Mouse (Mus musculus) activated CD4-positive, CD25-positive, alpha-beta regulatory T cell, adult 4 months (primary cell): Measurements from ENCODE around the gene Gm17359. TPM values are rescaled to one million over a fixed set of nuclear protein-coding genes. Genes with fewer than 3 reads are reported as not detected.

Experiments used
- ATAC-seq: one replicate; pipeline ENCODE4 v1.8.0; 2017
- polyA plus RNA-seq, 2 experiments: library from polyadenylated mRNA; unstranded; fragments of 100-300 nt; shearing (Covaris generic); gene quantifications; one replicate each; pipeline ENCODE4 v1.2.1; 2017

Gm17359 gene
- polyA plus RNA-seq, 2 experiments from 2014 or later: not detected

GRCm38 (mm10) chr3:79358721-79359120, 22.3 kb downstream of the Gm17359 start:
- ATAC-seq: no peak

GRCm38 (mm10) chr3:79360317-79361101, 24.0 kb downstream of the Gm17359 start:
- ATAC-seq: no peak

GRCm38 (mm10) chr3:79366098-79366497, 29.6 kb downstream of the Gm17359 start:
- no peak for ATAC-seq

- ATAC-seq: no peak
Observed at GRCm38 (mm10) chr3:79368306-79368705, 31.8 kb downstream of the Gm17359 start.

- no peak for ATAC-seq
Observed at GRCm38 (mm10) chr3:79370385-79370929, 34.0 kb downstream of the Gm17359 start.

- ATAC-seq: no peak
Observed at GRCm38 (mm10) chr3:79371506-79372195, 35.2 kb downstream of the Gm17359 start.

GRCm38 (mm10) chr3:79373930-79374329, 37.5 kb downstream of the Gm17359 start:
- ATAC-seq: no peak

GRCm38 (mm10) chr3:79378086-79378485, 41.6 kb downstream of the Gm17359 start:
- ATAC-seq: no peak

- ATAC-seq: no peak
Observed at GRCm38 (mm10) chr3:79379255-79379836, 42.9 kb downstream of the Gm17359 start.

- no peak for ATAC-seq
Observed at GRCm38 (mm10) chr3:79379873-79380595, 43.6 kb downstream of the Gm17359 start.

GRCm38 (mm10) chr3:79381398-79381797, 44.9 kb downstream of the Gm17359 start:
- ATAC-seq: no peak

- no peak for ATAC-seq
Observed at GRCm38 (mm10) chr3:79385434-79386029, 49.1 kb downstream of the Gm17359 start.

- no peak for ATAC-seq
Observed at GRCm38 (mm10) chr3:79389081-79389480, 52.6 kb downstream of the Gm17359 start.

- ATAC-seq: no peak
Observed at GRCm38 (mm10) chr3:79400552-79400951, 64.1 kb downstream of the Gm17359 start.

- ATAC-seq: no peak
Observed at GRCm38 (mm10) chr3:79402056-79402455, 65.6 kb downstream of the Gm17359 start.

GRCm38 (mm10) chr3:79408546-79408945, 72.1 kb downstream of the Gm17359 start:
- ATAC-seq: no peak

- no peak for ATAC-seq
Observed at GRCm38 (mm10) chr3:79409927-79410628, 73.6 kb downstream of the Gm17359 start.

- ATAC-seq: no peak
Observed at GRCm38 (mm10) chr3:79410629-79410995, 74.2 kb downstream of the Gm17359 start.

- ATAC-seq: no peak
Observed at GRCm38 (mm10) chr3:79411666-79412065, 75.2 kb downstream of the Gm17359 start.

GRCm38 (mm10) chr3:79413492-79413891, 77.0 kb downstream of the Gm17359 start:
- ATAC-seq: no peak

GRCm38 (mm10) chr3:79415081-79415480, 78.6 kb downstream of the Gm17359 start:
- no peak for ATAC-seq

- ATAC-seq: no peak
Observed at GRCm38 (mm10) chr3:79415929-79416328, 79.5 kb downstream of the Gm17359 start.
